Mouse (Mus musculus) bone marrow macrophage, adult 2 months (primary cell): ENCODE measurements around the gene Letm1.

Experiments
- CTCF ChIP-seq: IDR thresholded peaks from 2 replicates; pipeline ENCODE4 v1.5.1; 2012; ENCODE audit warnings: low read depth, mild to moderate bottlenecking, low read length, moderate library complexity
- POLR2A ChIP-seq: IDR thresholded peaks from 2 replicates; pipeline ENCODE4 v1.6.1; 2012; ENCODE audit warnings: mild to moderate bottlenecking, low read depth, low read length, borderline replicate concordance

- TF ChIP-seq POLR2A (no peak), CTCF (no peak)
Observed at GRCm38 (mm10) chr5:33707163-33707562, 75.5 kb downstream of the Letm1 start.
